Mouse (Mus musculus) spleen, adult 10 weeks (tissue): Measurements from ENCODE around the gene Vsig4. TPM values are rescaled to one million over a fixed set of nuclear protein-coding genes. Genes with fewer than 3 reads are reported as not detected.

Experiments
- polyA plus RNA-seq: library from polyadenylated mRNA; stranded (reverse); fragments of 350-450 nt; fragmentation: Illumina TruSeq; extraction: RNeasy Lipid Tissue Mini Kit (QIAGEN cat#74804); gene quantifications from one replicate; pipeline ENCODE4 v1.2.3, GENCODE M21; 2015; ENCODE audit warnings: low replicate concordance; ENCODE audit not compliant: insufficient read depth

Gene Vsig4
- polyA plus RNA-seq = 0.98 TPM

GRCm38 (mm10) chrX:96293338-96293737, at the start of gene Vsig4:
TSS of gene Vsig4 (minus strand) at chrX:96293438.

Other genes starting within 250 kb of the Vsig4 start
- gene Msn, start 197.4 kb downstream of the Vsig4 start, polyA plus RNA-seq = 624 TPM
- gene Heph, start 161.9 kb upstream of the Vsig4 start, polyA plus RNA-seq = 1.8 TPM
- gene Hsf3, start 162.9 kb upstream of the Vsig4 start, polyA plus RNA-seq = 0.12 TPM